Mouse (Mus musculus): Measurements from ENCODE around the gene Mtmr4.
A peak's percentile ranks its signal among the peaks of the same experiment; 100 is the strongest.

The Mtmr4 gene

GRCm38 (mm10) chr11:87615551-87615950, 23.6 kb downstream of the Mtmr4 start:
- no peak for DNase-seq (ENCODE audit: low read depth, low spot score)

- peak; percentile 35 for DNase-seq (ENCODE audit: low read depth, low spot score)
These were observed 24.0 kb downstream of the Mtmr4 start for GRCm38 (mm10) chr11:87615952-87616351.

- DNase-seq (ENCODE audit: low read depth, low spot score), result no peak
These were observed 25.0 kb downstream of the Mtmr4 start, which contains the start of gene Hsf5 for GRCm38 (mm10) chr11:87616790-87617474. Gene Hsf5, plus strand, starts transcription at chr11:87617164.

GRCm38 (mm10) chr11:87617606-87618005, 25.6 kb downstream of the Mtmr4 start:
- DNase-seq (ENCODE audit: low read depth, low spot score), result no peak

- peak; percentile 71 for DNase-seq (ENCODE audit: low read depth, low spot score)
These were observed 31.2 kb downstream of the Mtmr4 start for GRCm38 (mm10) chr11:87623160-87623559.

GRCm38 (mm10) chr11:87629859-87630258, 37.9 kb downstream of the Mtmr4 start:
- DNase-seq (ENCODE audit: low read depth, low spot score), result peak; percentile 56

- DNase-seq (ENCODE audit: low read depth, low spot score), result no peak
These were observed 46.8 kb downstream of the Mtmr4 start for GRCm38 (mm10) chr11:87638793-87639192.

- DNase-seq (ENCODE audit: low read depth, low spot score), result peak; percentile 64
These were observed 47.2 kb downstream of the Mtmr4 start for GRCm38 (mm10) chr11:87639206-87639605.

GRCm38 (mm10) chr11:87642865-87643264, 50.9 kb downstream of the Mtmr4 start:
- no peak for DNase-seq (ENCODE audit: low read depth, low spot score)

- no peak for DNase-seq (ENCODE audit: low read depth, low spot score)
These were observed 62.7 kb downstream of the Mtmr4 start for GRCm38 (mm10) chr11:87654693-87655092.

- no peak for DNase-seq (ENCODE audit: low read depth, low spot score)
These were observed 67.3 kb downstream of the Mtmr4 start for GRCm38 (mm10) chr11:87659216-87659615.

- peak; percentile 93 for DNase-seq (ENCODE audit: low read depth, low spot score)
These were observed 70.4 kb downstream of the Mtmr4 start, which contains the start of gene Rnf43 for GRCm38 (mm10) chr11:87662407-87662806. Gene Rnf43, plus strand, starts transcription at chr11:87662722.

- no peak for DNase-seq (ENCODE audit: low read depth, low spot score)
These were observed 70.9 kb downstream of the Mtmr4 start for GRCm38 (mm10) chr11:87662822-87663221.

GRCm38 (mm10) chr11:87663948-87664347, 72.0 kb downstream of the Mtmr4 start:
- DNase-seq (ENCODE audit: low read depth, low spot score), result no peak

GRCm38 (mm10) chr11:87664521-87664920, 72.6 kb downstream of the Mtmr4 start:
- DNase-seq (ENCODE audit: low read depth, low spot score), result peak; percentile 20

- DNase-seq (ENCODE audit: low read depth, low spot score), result no peak
These were observed 73.3 kb downstream of the Mtmr4 start for GRCm38 (mm10) chr11:87665224-87665623.

- DNase-seq (ENCODE audit: low read depth, low spot score), result no peak
These were observed 73.7 kb downstream of the Mtmr4 start for GRCm38 (mm10) chr11:87665658-87666057.

Measured in brain, adult 2 months (tissue).